Mouse (Mus musculus) C2C12 (cell line): ENCODE measurements around the gene Tmem28.

Experiments used
- CTCF ChIP-seq: IDR thresholded peaks from one replicate; pipeline ENCODE4 v1.5.1; 2011; ENCODE audit not compliant: control insufficient read depth, insufficient read depth, insufficient read length
- MAX ChIP-seq: IDR thresholded peaks from one replicate; pipeline ENCODE4 v1.6.1; 2011; ENCODE audit warnings: mild to moderate bottlenecking, control low read depth
- MYOD1 ChIP-seq: IDR thresholded peaks from one replicate; pipeline ENCODE4 v1.6.1; 2011; ENCODE audit warnings: low read depth; ENCODE audit not compliant: control insufficient read depth, insufficient read length
- USF1 ChIP-seq: IDR thresholded peaks from one replicate; pipeline ENCODE4 v1.6.1; 2011; ENCODE audit warnings: low read depth, mild to moderate bottlenecking, control low read depth, moderate library complexity

DNA sequence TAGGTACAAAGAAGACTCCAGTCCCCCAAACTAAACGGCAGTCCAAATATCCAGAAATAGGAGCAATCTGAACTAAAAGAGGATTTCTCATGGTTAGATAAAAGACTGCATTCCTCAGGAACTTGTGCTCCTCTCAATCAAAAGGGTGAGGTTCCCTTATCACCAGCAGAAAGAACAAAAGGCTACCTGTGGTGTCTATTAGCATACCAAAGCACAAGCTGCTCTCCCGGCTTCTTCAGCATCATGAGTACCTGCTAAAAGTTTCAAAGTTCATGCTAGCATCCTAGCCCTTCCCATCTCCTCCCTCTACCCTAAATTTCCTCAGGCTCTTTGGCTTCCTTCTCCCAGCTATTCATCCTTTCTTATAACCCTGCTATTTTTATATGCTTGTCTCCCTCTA lies 62.6 kb downstream of the Tmem28 start:
- TF ChIP-seq CTCF = no peak
- no peak for TF ChIP-seq MAX
- TF ChIP-seq USF1 = no peak
- TF ChIP-seq MYOD1 = no peak
